Mouse (Mus musculus): ENCODE data around the gene Rnf148.

The Rnf148 gene

GRCm38 (mm10) chr6:23655036-23655435 is at the start of gene Rnf148:
Rnf148 (minus strand) TSS chr6:23655136.
- no peak for DNase-seq (ENCODE audit: low read depth)

GRCm38 (mm10) chr6:23700879-23701278 is 45.9 kb upstream of the Rnf148 start:
- DNase-seq (ENCODE audit: low read depth): no peak

DNA sequence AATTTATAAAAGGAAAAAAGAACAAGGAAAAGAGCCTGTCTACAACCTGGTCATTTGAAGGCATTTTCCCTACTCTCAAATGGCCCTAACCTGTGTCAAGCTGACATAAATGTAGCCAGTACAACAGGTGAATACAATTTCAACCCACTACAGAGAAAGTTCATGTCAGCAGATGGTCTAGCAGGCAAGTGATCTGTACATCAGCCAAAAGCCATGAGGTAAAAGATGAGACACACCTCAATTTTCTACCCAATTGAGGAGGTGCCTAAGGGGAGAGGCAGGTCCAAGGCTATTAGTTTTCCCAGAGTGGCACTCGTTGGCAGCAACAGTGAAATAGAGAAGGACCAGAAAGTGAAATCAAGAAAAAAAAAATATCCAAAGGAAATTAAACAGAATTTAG is 23.2 kb upstream of the Rnf148 start:
- DNase-seq (ENCODE audit: low read depth): no peak

DNA sequence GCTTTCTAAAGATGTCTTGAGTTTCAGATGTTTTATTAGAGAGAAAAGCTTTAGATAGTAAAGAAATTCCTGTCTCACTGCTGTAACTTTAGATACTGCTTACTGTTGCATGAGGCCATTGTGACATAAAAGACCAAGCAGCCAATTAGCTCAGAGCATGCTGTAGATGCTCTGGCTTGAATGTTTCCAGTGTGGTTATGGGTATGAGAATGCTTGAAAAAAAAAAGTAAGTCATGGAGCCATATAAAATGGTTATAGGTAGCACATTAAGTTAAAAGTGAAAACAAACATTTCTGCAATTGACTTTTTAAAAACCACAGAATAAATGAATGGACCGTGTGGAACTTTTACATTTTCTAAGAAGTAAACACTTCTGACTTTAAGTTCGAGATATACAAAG is 4.7 kb downstream of the Rnf148 start, which contains the start of gene Rnf133:
Gene Rnf133, minus strand, starts transcription at position 101 of the 400 bp plus-strand sequence.
- DNase-seq (ENCODE audit: low read depth): no peak

GRCm38 (mm10) chr6:23648732-23649131 is 6.2 kb downstream of the Rnf148 start:
- DNase-seq (ENCODE audit: low read depth): no peak

DNA sequence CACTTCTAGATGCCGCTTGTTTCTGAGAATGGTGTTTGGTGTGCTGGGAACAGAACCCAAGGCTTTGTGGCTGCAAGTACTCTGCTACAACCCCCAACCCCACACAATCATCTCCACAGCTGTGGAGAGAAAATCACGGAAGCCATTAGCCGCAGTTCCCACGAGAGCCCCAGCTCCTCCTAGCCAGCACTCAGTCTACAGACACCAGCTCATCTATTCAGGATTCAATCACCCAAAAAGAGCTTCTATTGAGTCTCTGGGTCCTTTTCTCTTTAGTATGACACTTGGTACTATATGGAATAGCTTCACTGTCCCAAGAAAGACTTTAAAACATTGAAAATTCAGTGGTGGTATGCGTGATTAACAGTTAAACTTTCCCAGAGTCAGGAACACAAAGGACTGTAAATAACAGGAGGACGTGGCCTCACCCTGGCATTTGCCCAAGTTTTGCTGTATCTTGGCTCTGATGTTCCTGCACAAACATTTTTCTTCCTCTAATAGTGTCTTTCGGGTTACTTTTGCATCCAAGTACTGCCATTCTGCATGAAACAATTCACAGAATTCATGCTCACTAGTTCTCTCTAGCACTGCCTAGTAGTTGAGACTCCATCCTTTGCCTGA is 7.2 kb downstream of the Rnf148 start:
- DNase-seq (ENCODE audit: low read depth): no peak

GRCm38 (mm10) chr6:23637081-23637480 is 17.9 kb downstream of the Rnf148 start:
- DNase-seq (ENCODE audit: low read depth): no peak

DNA sequence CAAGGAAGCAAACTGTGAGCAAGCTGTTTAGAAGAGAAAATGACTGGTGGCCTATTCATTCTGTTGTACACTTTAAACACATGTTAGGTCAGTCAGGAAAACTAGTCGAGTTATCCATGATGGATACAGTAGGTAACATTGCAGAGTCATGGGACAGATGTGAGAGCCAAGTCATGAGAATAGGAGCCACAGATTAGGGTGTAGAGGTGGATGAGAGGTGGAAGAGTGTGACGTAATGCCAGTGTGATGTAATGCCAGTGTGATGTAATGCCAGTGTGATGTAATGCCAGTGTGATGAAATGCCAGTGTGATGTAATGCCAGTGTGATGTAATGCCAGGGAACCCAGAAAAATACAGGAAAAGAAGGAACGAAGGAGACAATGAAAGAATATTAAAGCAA is 19.7 kb downstream of the Rnf148 start:
- DNase-seq (ENCODE audit: low read depth): no peak

DNA sequence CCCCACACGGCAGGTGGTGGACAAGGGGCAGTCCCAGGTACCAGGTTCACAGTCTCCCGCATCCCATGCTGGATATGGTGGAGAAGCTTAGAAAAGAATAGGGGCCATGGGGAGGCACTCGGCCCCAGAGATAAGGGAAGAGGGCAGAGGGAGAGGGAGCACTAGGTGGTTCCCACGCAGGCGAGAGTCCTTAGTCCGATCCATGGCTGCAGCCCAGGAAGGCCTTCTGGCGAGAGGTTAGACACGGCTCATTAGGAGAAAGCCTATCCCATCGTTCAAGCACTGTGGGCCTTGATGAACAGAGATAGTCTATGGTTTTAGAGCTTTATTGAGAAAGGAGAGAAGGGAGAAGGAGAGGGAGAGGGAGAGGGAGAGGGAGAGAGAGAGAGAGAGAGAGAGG is 20.9 kb downstream of the Rnf148 start:
- DNase-seq (ENCODE audit: low read depth): no peak

GRCm38 (mm10) chr6:23630465-23630864 is 24.5 kb downstream of the Rnf148 start:
- no peak for DNase-seq (ENCODE audit: low read depth)
